Mouse (Mus musculus) lung, postnatal 25 days (tissue): ENCODE results near the gene Cldn13.
"Not testable (repeated sequence)": the region's sequence is repeated elsewhere in the genome, so short reads cannot be mapped to it uniquely, and the experiment has no call there.

Source experiments
- DNase-seq: peaks from one replicate; pipeline ENCODE4 v3.0.0; 2022; ENCODE audit warnings: low spot score

Cldn13 gene

GRCm38 (mm10) chr5:134915311-134915710, at the start of gene Cldn13:
Gene Cldn13 (minus strand): TSS chr5:134915526.
- DNase-seq, result no peak

GRCm38 (mm10) chr5:134964655-134965054, 49.3 kb upstream of the Cldn13 start:
- not testable (repeated sequence) for DNase-seq

- peak; percentile 62 for DNase-seq
These were observed 48.2 kb upstream of the Cldn13 start for GRCm38 (mm10) chr5:134963546-134963945.

- DNase-seq, result no peak
These were observed 46.2 kb upstream of the Cldn13 start for GRCm38 (mm10) chr5:134961519-134961918.

- DNase-seq, result no peak
These were observed 45.1 kb upstream of the Cldn13 start for GRCm38 (mm10) chr5:134960430-134960829.

GRCm38 (mm10) chr5:134959114-134959513, 43.8 kb upstream of the Cldn13 start:
- DNase-seq, result no peak

- DNase-seq, result no peak
These were observed 40.2 kb upstream of the Cldn13 start for GRCm38 (mm10) chr5:134955491-134955890.

- DNase-seq, result peak; percentile 84
These were observed 35.9 kb upstream of the Cldn13 start for GRCm38 (mm10) chr5:134951053-134951884.

- no peak for DNase-seq
These were observed 32.7 kb upstream of the Cldn13 start for GRCm38 (mm10) chr5:134948085-134948439.

GRCm38 (mm10) chr5:134947420-134948084, 32.2 kb upstream of the Cldn13 start:
- DNase-seq, result peak; percentile 63

GRCm38 (mm10) chr5:134946857-134947255, 31.5 kb upstream of the Cldn13 start, which contains the start of gene Cldn4:
Gene Cldn4 (minus strand): TSS chr5:134946934.
- peak; percentile 54 for DNase-seq

GRCm38 (mm10) chr5:134946063-134946856, 30.9 kb upstream of the Cldn13 start:
- no peak for DNase-seq

- DNase-seq, result no peak
These were observed 30.1 kb upstream of the Cldn13 start for GRCm38 (mm10) chr5:134945266-134945959.

GRCm38 (mm10) chr5:134944179-134944578, 28.9 kb upstream of the Cldn13 start:
- DNase-seq, result no peak

GRCm38 (mm10) chr5:134942740-134943139, 27.4 kb upstream of the Cldn13 start:
- DNase-seq, result peak; percentile 45

GRCm38 (mm10) chr5:134941472-134942209, 26.3 kb upstream of the Cldn13 start:
- DNase-seq, result no peak

- not testable (repeated sequence) for DNase-seq
These were observed 24.2 kb upstream of the Cldn13 start for GRCm38 (mm10) chr5:134939554-134939953.

GRCm38 (mm10) chr5:134939069-134939468, 23.7 kb upstream of the Cldn13 start:
- DNase-seq, result no peak

GRCm38 (mm10) chr5:134936626-134937185, 21.4 kb upstream of the Cldn13 start:
- DNase-seq, result no peak

- DNase-seq, result peak; percentile 39
These were observed 20.7 kb upstream of the Cldn13 start for GRCm38 (mm10) chr5:134936051-134936450.

GRCm38 (mm10) chr5:134934666-134935065, 19.3 kb upstream of the Cldn13 start:
- no peak for DNase-seq
